Mouse (Mus musculus) hindbrain, embryonic 16.5 days (tissue): ENCODE data around the gene Eif4a2. TPM values are rescaled to one million over a fixed set of nuclear protein-coding genes. Genes with fewer than 3 reads are reported as not detected.

Experiments used
- ATAC-seq: fragments of 200-750 bp; cut with Nextera tagmentation; 2 replicates; pipeline ENCODE4 v1.8.0; 2017; ENCODE audit warnings: moderate TSS enrichment, moderate library complexity
- H3K27ac ChIP-seq: fragments of 300-500 bp; sonication (generic); 2 replicates; pipeline ENCODE4 v1.5.1; 2014; ENCODE audit warnings: low read depth, mild to moderate bottlenecking, control low read depth, low read length, moderate library complexity
- H3K27me3 ChIP-seq: fragments of 300-500 bp; sonication (generic); replicated peaks from 2 replicates; pipeline ENCODE4 v1.6.1; 2014; ENCODE audit warnings: low read length; ENCODE audit not compliant: control insufficient read depth, insufficient read depth
- H3K36me3 ChIP-seq: fragments of 300-500 bp; sonication (generic); 2 replicates; pipeline ENCODE4 v1.6.1; 2014; ENCODE audit warnings: mild to moderate bottlenecking, low read length, moderate library complexity, mixed read lengths; ENCODE audit not compliant: control insufficient read depth, insufficient read depth
- H3K4me1 ChIP-seq: fragments of 300-500 bp; sonication (generic); 2 replicates; pipeline ENCODE4 v1.6.1; 2014; ENCODE audit warnings: low read depth, low read length; ENCODE audit not compliant: control insufficient read depth, insufficient read depth
- H3K4me2 ChIP-seq: fragments of 300-500 bp; sonication (generic); 2 replicates; pipeline ENCODE4 v1.6.1; 2014; ENCODE audit warnings: mild to moderate bottlenecking, low read length, control low read depth, moderate library complexity
- H3K4me3 ChIP-seq: fragments of 300-500 bp; sonication (generic); 2 replicates; pipeline ENCODE4 v1.5.1; 2014; ENCODE audit warnings: mild to moderate bottlenecking, low read length, control low read depth, moderate library complexity
- H3K9ac ChIP-seq: fragments of 300-500 bp; sonication (generic); 2 replicates; pipeline ENCODE4 v1.6.1; 2014; ENCODE audit warnings: low read depth, mild to moderate bottlenecking, control low read depth, low read length, moderate library complexity
- H3K9me3 ChIP-seq: fragments of 300-500 bp; sonication (generic); 2 replicates; pipeline ENCODE4 v1.6.1; 2014; ENCODE audit warnings: mild to moderate bottlenecking, low read length, moderate library complexity; ENCODE audit not compliant: control insufficient read depth
- WGBS: fragments of 180-500 bp; shearing (Covaris S2); extraction: QIAGEN DNeasy Blood & Tissue Kit; methylation state at CpG from one replicate; pipeline ENCODE4 v1.1.7; 2014; 5-methylcytosine and 5-hydroxymethylcytosine counted together
- polyA plus RNA-seq: library from polyadenylated mRNA; unstranded; fragments of >200 nt; fragmentation: Nextera tagmentation; extraction: Ambion mirVana; gene quantifications from 2 replicates; pipeline ENCODE4 v1.2.1, GENCODE M21; 2015

Gene Eif4a2
- polyA plus RNA-seq, 1 experiment from 2014 or later, result 357 TPM

GRCm38 (mm10) chr16:23148936-23149335 is 41.7 kb downstream of the Eif4a2 start:
- Histone ChIP-seq H3K4me1 (no peaks in the 10 kb centered on the region), H3K27ac (no peak overlapping the region), H3K36me3 (no peaks in the 10 kb centered on the region), H3K9me3 (no peaks in the 10 kb centered on the region), H3K27me3 (no peaks in the 10 kb centered on the region), H3K4me2 (no peak overlapping the region), H3K9ac (no peak overlapping the region), H3K4me3 (no peak overlapping the region)
- ATAC-seq, result no peak
- 92% methylated on average over 2 of the region's 2 CpGs for WGBS

- Histone ChIP-seq H3K9me3 (no peaks in the 10 kb centered on the region), H3K36me3 (no peaks in the 10 kb centered on the region), H3K4me1 (no peaks in the 10 kb centered on the region), H3K4me3 (no peak overlapping the region), H3K27me3 (no peaks in the 10 kb centered on the region), H3K4me2 (no peak overlapping the region), H3K9ac (no peak overlapping the region), H3K27ac (no peak overlapping the region)
- 90% methylated on average over 8 of the region's 8 CpGs for WGBS
- ATAC-seq, result no peak
Measured at GRCm38 (mm10) chr16:23149396-23149795, 42.2 kb downstream of the Eif4a2 start.

DNA sequence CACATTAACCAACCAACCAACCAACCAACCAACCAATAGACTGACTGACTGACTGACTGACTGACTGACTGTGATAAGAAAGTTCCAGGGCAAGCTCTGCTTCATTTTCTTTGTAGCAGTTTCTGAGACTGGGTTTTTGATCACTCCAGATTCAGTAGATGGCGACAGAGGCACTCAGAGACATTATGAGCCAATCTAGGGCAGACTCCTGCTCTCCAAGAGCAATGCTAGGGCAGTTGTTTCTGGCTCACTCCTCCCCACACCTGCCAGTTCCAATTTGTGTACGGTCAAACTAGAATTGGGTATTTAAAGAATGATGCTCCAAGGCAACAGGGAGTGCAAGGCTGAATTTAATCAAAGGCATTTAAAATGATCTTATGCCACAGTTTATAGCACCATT is 44.2 kb downstream of the Eif4a2 start:
- H3K36me3 ChIP-seq, result no peaks in the 10 kb centered on the region
- 22% methylated on average over 2 of the region's 2 CpGs for WGBS
- no peaks in the 10 kb centered on the region for H3K4me1 ChIP-seq
- H3K4me2 ChIP-seq, result no peak overlapping the region
- no peaks in the 10 kb centered on the region for H3K9me3 ChIP-seq
- no peaks in the 10 kb centered on the region for H3K27me3 ChIP-seq
- no peak overlapping the region for H3K9ac ChIP-seq
- ATAC-seq, result 0 out of 2 replicates have a peak, but pooled peaks have one; percentile 65
- H3K27ac ChIP-seq, result no peak overlapping the region
- H3K4me3 ChIP-seq, result no peak overlapping the region

- H3K4me2 ChIP-seq, result no peak overlapping the region
- no peak for ATAC-seq
- WGBS, result 87% methylated on average over 5 of the region's 5 CpGs
- no peaks in the 10 kb centered on the region for H3K36me3 ChIP-seq
- no peaks in the 10 kb centered on the region for H3K27me3 ChIP-seq
- no peak overlapping the region for H3K9ac ChIP-seq
- H3K4me1 ChIP-seq, result no peaks in the 10 kb centered on the region
- H3K4me3 ChIP-seq, result no peak overlapping the region
- no peak overlapping the region for H3K27ac ChIP-seq
- no peaks in the 10 kb centered on the region for H3K9me3 ChIP-seq
Measured at GRCm38 (mm10) chr16:23154261-23154660, 47.0 kb downstream of the Eif4a2 start.

- no peak overlapping the region for H3K27ac ChIP-seq
- H3K9me3 ChIP-seq, result no peaks in the 10 kb centered on the region
- no peaks in the 10 kb centered on the region for H3K36me3 ChIP-seq
- no peak overlapping the region for H3K4me3 ChIP-seq
- H3K4me2 ChIP-seq, result no peak overlapping the region
- 95% methylated on average over 13 of the region's 13 CpGs for WGBS
- ATAC-seq, result no peak
- H3K9ac ChIP-seq, result no peak overlapping the region
- H3K27me3 ChIP-seq, result no peaks in the 10 kb centered on the region
- no peaks in the 10 kb centered on the region for H3K4me1 ChIP-seq
Measured at GRCm38 (mm10) chr16:23157013-23157412, 49.8 kb downstream of the Eif4a2 start.

DNA sequence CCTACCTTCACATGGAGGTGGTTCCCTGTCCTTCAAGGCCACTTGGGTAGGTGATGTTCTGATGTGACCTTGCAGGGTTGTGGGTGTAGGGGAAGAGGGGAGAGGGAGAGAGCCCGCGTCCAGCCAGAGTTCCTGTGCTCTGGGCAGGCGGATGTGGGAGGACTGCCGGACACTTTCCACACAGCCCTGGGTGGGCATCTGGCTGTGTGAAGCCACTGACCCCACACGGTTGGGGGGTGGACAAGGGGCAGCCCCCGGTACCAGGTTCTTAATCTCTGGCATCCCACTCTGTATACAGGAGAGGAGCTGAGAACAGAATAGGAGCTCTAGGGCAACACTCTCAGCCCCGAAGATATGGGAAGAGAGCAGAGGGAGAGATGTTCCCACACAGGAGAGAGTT is 51.0 kb downstream of the Eif4a2 start:
- H3K4me1 ChIP-seq, result no peaks in the 10 kb centered on the region
- no peak overlapping the region for H3K9ac ChIP-seq
- 93% methylated on average over 7 of the region's 7 CpGs for WGBS
- no peak overlapping the region for H3K4me2 ChIP-seq
- H3K27ac ChIP-seq, result no peak overlapping the region
- no peaks in the 10 kb centered on the region for H3K27me3 ChIP-seq
- no peaks in the 10 kb centered on the region for H3K9me3 ChIP-seq
- no peak for ATAC-seq
- no peaks in the 10 kb centered on the region for H3K36me3 ChIP-seq
- no peak overlapping the region for H3K4me3 ChIP-seq

DNA sequence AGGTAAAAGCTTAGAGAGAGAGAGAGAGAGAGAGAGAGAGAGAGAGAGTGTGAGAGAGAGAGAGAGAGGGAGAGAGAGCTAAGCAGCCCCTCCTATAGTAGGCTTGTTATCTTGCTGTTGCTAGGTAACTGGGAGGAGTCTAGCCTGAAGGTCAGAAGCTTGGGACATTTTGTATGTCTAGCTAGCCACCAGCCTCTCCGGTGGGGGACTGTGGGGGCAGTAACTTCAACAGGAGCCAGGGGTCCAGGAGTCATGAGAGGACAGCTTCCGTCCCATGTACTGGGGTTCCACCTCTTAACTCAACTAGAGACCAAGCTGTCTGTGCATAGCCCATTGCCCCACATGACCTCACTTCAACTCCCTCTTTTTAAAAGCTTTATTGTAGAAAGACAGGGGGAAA is 51.7 kb downstream of the Eif4a2 start:
- H3K4me2 ChIP-seq, result no peak overlapping the region
- H3K4me3 ChIP-seq, result no peak overlapping the region
- H3K36me3 ChIP-seq, result no peaks in the 10 kb centered on the region
- H3K9me3 ChIP-seq, result no peaks in the 10 kb centered on the region
- H3K9ac ChIP-seq, result no peak overlapping the region
- no peaks in the 10 kb centered on the region for H3K27me3 ChIP-seq
- ATAC-seq, result no peak
- WGBS, result 68% methylated on average over 2 of the region's 2 CpGs
- H3K4me1 ChIP-seq, result no peaks in the 10 kb centered on the region
- H3K27ac ChIP-seq, result no peak overlapping the region

DNA sequence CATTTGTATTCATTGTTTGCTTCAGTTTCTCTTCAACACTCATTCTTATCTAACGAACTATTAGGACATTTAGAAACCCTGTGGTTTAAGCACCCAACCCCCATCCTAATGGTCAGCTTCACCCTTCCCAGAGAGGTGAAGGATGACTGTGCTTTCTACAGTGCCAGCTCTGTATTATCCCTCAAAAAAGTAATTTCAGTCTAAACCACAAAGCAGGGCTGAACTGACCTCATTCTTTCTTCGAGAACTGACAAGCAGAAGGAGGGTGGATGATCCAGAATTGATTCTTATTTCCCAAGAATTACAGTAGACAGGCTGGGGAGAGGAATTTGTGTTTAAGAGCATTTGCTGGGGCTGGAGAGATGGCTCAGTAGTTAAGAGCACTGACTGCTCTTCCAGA is 52.5 kb downstream of the Eif4a2 start:
- Histone ChIP-seq H3K27me3 (no peaks in the 10 kb centered on the region), H3K36me3 (no peaks in the 10 kb centered on the region), H3K4me1 (no peaks in the 10 kb centered on the region), H3K9me3 (no peaks in the 10 kb centered on the region), H3K9ac (no peak overlapping the region), H3K4me2 (no peak overlapping the region), H3K27ac (no peak overlapping the region), H3K4me3 (no peak overlapping the region)
- WGBS, result 71% methylated on average over 2 of the region's 2 CpGs
- ATAC-seq, result no peak

- Histone ChIP-seq H3K27ac (no peak overlapping the region), H3K4me3 (no peak overlapping the region), H3K9me3 (no peaks in the 10 kb centered on the region), H3K36me3 (no peaks in the 10 kb centered on the region), H3K27me3 (no peaks in the 10 kb centered on the region), H3K4me1 (no peaks in the 10 kb centered on the region), H3K4me2 (no peak overlapping the region), H3K9ac (no peak overlapping the region)
- WGBS, result 89% methylated on average over 3 of the region's 3 CpGs
- ATAC-seq, result no peak
Measured at GRCm38 (mm10) chr16:23162116-23162515, 54.9 kb downstream of the Eif4a2 start.
